Mouse (Mus musculus): Measurements from ENCODE around the gene Nav2.

The Nav2 gene

DNA sequence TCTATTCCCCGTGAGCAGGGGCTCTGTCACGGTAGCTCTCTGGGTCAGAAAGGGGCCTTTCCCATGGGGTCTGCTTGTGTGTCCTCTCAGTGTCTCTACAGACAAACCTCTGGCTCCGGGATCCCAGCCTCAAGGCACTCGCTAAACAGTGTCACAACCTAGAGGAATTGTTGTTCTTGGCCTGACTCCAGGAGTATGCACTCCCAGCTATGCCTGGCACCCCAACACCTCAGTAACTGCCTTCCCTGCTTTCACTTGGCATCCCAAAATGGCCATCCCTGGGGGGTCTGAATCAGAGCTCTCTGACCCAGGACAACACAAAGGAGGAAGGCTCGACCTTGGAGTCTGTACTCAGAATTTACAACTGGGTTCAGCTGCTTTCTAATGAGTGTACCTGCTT, 317.2 kb downstream of the Nav2 start:
- DNase-seq = no peak

DNA sequence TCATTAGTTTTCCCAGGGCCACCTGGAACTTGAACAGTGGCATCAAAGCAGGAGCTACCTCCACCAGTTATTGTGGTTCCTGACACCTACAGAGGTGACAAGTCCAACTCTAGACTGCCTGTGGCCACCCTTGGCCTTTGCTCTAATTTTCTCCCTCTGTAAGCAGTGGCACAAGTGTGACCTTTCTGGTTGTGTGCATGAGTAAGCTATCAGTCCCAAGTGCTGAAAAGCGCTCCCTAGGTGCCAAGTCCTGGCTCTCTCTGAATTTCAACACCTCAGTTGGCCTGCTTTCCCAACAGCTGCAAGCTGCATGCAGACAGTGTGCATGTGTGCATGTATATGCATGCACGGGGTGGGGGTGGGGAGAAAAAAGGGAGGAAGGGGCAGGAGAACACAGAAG, 324.5 kb downstream of the Nav2 start:
- DNase-seq = no peak

DNA sequence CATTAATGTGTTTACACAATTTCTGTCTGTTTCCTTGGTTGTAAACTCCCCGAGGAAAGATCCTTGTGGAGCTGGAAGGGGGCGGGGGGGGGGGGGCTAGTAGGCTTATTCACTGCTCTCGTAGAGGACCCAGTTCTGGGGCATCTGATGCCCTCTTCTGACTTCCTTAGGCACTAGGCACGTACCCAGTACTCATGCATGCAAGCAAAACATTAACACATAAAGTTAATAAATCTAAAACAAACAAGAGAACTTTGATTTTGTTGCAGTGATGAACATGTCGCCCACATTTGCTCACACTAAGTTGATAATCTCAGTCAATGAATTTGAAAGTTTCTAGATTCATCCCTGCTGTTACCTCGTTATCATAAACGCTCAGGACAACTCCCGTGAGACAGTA, 325.8 kb downstream of the Nav2 start:
- DNase-seq = no peak

DNA sequence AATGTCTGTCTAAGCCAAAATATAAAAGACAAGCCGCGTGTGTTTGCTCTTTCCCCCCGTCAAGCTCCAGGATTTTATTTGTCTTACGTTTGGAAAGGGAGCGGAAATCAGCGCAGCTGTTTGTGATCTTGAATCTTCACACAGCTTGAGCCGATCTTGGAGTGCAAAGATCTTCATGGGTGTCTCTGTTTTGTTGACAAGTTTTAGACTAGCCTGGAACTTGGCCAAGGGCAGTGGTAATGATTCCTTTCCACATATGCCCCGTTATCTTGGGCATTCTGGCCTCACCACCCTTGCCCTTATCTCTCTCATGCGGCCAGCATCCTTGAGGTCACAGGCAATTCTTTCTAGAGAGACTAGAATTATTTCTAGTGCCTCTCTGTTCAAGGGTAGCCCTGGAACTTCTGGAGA, 326.8 kb downstream of the Nav2 start:
- peak; percentile 44 for DNase-seq

DNA sequence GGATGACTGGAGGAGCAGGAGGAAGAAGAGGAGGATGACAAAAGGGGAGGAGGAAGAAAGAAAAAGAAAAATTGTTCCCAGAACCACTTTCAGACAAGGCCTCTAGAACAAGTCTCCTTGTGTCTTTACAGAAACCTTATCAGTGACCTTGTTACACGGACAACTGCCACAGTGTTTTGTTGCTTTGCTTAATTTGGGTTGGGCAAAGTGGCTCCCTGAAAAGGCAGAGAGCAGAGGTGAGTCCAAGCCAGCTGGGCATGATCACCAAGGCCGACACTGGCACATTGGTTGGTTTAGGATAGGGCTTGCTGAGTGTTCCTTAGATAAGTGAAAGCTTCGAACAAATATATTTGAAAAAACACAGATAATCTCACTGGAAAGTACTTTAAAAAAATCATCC, 327.3 kb downstream of the Nav2 start:
- no peak for DNase-seq

DNA sequence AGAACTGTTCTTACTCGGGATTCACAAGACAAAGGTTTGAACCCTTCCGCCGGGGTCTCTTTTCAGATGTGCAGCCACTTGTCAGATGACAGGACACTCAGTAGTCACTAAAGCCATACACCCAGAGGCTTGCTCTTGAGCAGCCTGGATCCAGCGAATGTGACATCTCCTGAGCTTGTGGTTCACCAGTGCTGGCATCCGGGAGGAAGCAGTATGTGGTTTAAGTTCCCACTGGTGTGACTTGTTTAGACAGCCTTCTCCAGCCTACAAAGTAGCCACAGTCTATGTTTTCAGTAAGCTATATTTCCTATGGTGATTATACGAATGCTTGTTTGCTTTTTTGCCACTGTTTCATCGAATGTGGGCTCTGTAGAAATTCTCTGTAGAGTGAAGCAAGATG, 331.9 kb downstream of the Nav2 start:
- no peak for DNase-seq

DNA sequence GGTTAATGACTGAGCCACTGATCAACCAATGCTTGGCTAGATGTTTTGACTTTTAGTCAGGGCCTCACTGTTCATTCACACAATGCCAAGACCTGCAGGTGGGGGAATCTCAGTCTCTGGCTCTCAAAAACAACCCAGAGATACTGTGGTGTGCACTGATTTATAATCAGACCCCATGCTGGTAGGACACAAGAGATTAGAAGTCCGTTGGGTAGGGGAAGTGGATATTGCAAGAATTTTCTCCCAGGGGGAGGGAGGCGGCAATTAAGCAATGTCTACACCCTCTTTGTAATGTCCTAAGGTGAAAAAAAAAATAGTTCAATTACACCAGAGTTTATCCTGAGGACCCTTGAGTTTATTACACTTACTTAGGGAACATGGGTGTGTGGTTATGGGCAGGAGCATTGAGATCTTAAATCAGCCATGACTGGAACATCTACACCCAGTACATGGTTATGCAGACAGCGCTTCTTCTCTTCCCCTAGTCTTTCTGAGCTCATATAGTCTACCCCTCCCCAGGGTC, 332.8 kb downstream of the Nav2 start:
- DNase-seq = no peak

DNA sequence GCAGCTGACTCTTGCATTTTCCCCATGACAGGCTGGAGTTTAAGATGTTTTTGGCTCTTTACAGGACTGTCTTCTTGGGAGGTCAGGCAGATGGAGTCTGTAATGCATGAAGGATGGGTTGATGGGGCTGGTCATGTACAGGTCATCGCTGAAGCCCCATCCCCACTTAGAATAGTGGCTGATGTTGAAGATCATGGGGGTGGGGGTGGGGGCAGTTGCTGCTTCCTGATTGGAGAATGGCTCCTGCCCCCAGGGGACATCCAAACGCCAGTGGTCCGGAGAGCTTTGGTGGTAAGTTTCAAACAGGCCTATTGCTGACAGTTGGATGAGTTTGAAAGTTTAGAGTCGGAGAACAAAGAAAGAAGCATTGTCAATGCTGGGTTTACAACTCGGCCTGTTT, 333.7 kb downstream of the Nav2 start:
- DNase-seq = no peak

DNA sequence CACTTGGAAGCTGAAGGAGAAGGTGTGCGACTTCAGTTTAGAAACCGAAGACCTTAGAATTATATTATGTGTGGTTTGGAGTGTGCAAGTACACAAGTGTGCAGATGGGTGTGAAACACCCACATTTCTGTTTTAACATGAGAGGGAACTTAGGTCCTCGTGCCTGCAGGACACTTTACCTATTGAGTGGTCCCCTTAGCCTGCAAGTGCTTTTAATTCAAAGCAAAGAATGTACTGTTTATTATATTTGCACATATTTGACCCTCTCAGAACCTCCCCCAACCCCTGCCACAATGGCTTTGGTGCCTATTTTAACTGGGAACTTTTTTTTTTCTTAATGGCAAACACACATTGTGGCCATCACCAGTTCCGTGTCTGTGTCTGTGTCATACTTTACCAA, 334.6 kb downstream of the Nav2 start:
- no peak for DNase-seq

DNA sequence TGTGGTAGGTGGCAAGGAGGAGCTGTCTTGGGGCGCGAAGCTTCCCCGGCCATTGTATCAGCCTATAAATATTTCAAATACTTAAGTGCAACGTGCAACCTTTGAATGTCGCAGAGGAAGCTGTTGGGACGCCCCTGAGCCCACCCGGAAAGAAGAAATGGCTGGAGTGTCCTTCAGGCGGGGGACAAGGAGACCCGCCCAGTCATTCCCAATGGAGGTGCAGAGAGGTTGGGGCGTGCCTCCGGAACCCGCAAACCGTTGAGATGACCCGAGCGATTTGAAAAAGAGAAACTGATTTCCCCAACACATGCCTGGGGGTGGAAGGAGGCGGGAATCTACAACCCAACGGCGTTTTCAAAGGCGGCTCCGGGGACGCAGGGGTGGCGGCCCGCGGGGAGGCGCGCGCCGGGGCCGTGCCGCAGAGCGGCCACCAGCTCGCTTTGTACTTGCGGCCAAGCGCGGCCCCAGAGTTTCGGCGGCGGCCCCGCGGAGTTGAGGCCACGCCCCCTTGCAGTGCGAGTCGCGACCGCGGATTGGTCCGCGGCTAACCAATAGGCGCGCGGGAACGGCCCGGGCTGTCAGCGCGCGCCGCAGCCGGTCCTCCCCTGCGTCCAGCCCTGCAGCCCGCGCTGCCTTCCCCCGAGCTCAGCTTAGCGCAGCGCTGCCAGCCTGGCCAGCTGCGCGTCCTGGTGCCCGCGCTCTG, 337.2 kb downstream of the Nav2 start:
- peak; percentile 95 for DNase-seq

DNA sequence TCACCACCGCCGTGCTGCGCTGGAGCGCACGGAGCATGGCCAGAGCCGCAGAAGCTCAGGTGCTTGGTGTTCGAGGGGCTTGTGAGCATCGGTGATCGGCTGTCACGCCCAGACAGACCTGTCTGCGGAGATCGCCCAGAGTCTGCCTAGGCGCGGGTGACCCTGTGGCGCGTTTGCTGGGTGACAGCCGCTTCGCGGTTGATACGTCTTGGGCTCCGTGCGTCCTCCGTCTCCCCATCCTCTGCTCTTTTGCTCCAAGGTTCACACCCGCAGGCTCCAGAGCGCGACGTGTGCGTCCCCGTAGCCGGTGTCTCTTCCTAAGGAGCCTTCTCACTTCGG, 337.7 kb downstream of the Nav2 start:
- DNase-seq = no peak

DNA sequence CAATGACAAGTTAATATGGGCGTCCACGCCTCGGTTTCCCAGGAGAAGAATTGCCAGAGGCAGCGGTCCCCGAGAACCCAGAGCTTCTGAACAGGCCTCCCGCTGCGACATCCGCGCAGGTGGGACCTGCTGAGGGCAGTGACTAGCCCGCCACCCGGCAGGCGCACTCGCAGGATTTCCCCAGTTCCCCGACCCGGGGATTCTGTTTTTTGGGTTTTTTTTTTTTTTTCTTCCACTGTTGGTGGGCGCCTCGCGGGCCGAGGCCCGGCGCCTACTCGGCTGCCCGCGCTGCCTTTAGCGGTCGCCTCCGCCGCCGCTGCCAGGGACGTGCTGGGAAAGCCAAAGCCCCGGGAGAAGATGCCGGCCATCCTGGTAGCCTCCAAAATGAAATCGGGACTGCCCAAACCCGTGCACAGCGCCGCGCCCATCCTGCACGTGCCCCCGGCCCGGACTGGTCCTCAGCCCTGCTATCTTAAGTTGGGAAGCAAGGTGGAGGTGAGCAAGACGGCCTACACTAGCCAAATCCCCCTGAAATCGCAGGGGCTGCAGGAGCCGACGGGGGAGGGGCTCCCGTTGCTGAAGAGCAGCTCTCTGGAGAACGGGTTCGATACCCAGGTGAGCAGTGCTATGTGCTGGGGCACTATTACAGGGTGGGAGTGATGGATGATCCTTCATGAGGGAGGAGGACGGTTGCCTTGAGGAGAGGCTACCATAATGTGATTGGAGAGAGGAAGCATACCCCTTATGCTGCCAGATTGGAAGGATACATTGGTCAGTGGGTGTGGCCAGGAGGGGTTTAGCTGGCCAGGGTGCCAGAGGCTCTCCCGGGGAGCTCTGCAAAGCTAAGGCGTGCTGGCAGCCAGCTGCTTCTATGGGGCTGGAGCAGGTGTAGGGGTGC, 338.3 kb downstream of the Nav2 start:
- DNase-seq = peak; percentile 20

DNA sequence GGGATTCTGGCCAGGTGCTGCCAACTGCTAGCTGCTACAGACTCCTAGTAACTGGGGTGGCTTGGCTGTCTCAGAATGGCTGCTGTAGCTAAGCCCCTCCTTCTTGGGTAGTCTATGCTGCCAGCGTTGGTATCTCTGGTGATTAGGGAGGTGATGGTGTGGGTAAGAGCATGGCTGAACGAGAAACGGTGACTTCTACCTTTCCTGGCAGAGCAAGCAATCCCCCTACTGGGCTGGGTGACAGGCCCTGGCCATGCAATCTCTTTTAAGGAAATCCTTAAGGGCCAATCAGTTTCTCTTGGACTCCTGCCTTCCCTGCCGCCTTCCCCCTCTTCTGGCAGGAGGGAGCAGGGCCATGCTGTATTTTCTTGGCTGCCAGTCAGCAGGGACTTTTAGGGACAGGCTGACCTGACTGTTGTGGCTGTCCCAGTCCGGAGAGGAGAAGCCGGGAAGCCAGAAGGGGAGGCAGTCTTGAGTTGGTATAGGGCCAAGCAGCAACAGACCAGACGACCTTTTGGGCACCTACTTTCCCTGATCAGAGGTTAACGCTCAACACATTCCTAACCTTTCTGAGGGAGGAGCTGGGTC, 339.3 kb downstream of the Nav2 start:
- DNase-seq = peak; percentile 87

DNA sequence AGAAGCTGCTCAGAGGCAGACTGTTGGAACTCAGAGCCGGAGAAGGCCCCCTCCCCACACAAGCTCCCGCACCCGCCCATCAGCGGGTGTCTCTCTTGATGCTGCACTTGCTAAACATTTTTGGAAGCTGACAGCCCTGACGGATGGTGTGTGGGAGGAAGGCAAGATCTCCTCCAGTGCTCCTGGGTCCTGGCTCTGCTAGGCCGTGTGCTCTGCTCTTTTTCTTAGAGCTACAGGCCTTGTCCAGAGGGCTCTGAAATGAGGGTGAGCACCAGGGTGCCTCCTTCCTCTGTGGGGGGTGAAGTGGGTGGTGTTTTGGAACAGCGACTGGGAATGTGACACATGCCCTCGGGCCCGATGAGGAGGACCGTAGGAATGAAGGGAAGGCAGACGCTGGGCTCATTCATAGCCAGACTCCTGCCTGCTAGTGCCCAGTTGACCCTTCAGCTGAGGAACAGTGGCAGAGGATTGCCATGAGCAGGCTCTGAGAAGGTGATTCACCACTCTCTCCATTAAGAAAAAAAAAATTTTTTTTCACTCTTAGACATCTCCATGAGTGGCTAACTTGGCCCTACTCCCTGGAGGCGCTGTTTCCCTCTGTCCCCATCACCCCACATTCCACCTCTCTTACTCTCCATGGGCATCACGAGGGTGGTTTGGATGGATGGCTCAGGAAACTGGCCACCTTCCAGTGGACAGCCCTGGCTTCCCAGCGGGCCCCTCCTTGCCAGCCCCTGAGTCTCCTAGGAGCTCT, 340.0 kb downstream of the Nav2 start:
- DNase-seq = peak; percentile 52

DNA sequence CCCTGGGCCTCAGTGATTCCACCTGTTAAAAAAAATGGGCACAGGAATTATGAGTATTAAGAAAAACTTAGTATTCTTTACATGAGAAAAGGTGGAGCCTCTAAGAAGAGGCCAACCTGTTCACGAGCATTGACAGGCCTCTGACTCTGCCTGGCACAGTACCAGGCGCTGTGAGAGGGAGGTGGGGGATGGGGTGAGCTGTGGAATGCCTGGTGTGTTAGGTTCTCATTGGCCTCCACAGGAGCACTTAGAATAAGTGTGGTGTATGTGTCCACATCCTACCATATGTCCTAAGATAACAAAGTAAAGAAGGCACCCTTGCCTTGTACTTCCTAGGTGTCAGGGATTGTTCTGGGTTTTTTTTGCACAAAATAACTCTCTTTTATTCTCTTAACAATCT, 340.9 kb downstream of the Nav2 start:
- DNase-seq = peak; percentile 31

DNA sequence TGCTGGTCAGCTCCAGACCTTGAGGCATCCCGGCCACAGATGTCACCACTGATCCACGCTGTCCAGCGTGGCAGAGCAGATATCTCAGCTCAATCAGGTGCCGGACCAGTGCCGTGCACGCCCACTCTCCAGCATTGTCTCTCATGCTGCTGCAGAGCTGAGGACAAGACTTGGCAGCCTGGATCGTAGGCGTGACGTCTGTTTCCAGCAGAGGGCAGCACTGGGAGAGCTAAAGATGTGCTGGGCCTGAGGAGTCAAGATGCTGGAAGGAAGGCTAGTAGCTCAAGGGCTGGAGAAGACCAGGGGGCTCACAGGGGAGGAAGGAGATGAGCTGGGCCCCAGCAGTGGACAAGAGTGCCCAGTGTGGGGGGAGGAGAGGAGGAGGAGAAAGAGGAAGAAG, 341.5 kb downstream of the Nav2 start:
- peak; percentile 92 for DNase-seq

DNA sequence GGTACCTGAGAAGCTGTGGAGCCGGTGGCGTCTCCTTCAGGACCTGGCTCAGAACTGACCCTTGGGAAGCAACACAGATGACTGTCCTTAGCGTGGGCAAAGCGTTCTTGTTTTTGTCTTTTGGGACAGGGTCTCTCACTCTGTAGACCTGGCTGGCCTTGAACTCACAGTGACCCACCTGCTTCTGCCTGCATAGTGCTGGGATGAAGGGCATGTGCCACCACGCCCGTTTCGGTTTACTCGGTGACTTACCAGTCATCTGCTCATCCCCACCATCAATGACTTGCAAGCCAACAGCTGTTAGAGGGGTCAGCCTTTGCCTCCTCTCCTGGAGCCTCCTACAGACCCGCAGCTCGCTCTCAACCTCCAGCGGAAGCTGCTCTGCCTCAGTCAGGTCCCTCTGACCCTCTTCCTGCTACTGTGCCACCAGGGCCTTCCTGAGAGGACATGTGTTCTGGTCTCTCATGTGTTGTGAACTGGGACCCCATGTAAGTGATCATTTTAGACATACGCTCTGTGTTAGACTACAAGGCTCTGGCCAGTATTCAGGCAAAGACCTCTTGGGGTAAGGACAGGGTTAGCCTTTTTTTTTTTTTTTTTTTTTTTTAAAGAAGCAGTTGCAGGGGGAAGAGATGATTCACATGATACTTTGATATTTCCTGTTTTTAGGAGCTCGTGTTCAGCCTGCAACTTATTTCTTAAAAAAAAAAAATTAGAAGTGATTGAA, 342.2 kb downstream of the Nav2 start:
- DNase-seq = no peak

DNA sequence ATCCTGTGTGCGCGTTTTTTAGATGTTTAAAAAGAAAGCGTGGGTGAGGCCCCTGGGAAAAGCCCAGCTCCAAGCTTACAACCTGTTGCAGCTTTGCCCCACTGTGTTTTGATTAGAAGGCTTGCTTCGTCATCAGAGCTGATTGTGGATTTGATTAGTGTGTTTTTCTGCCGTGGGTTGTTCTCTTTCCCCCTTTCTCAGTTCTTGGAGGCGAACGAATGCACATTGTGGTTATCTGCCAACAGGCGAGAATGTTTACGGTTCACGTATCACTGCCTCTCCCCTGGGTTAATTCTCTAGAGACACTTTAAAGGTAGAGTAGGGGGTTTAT, 342.8 kb downstream of the Nav2 start:
- no peak for DNase-seq

DNA sequence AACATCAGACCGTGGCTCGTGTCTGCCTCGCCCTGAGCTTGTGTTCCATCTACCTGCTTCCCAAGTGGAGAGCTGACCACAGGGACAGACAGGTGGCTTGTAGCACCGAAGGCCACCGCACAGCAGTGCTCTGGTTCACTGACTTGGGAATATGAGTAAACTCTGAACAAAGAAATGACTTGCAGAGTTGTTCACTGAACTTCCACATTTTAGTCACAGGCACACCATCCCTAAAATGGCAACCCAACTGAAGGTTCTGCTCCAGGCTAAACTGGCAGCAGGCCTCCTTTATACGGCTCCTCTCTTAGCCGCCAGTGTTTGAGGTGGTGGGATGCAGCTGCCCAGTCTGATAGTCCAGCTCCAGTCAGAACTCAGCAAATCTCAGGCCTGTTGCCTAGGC, 343.9 kb downstream of the Nav2 start:
- DNase-seq = no peak

DNA sequence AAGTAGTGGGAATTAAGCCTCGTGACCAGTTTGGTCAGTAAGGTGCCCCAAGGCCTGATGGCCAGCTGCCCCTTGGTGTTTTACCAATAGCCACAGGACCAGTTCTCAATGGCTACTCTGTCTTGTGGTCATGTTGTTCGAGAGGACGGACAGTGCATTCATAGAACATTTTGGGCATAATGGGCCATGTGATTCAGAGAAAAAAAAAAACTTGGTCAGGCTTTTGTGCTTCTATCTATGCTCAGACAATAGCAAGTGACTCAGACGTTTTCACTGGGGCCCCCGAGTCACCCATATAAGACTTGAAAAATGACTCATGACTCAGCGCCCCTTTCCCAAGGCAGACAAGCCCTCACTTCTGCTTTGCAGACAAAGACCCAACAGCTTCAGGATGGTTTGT, 344.4 kb downstream of the Nav2 start:
- no peak for DNase-seq

DNA sequence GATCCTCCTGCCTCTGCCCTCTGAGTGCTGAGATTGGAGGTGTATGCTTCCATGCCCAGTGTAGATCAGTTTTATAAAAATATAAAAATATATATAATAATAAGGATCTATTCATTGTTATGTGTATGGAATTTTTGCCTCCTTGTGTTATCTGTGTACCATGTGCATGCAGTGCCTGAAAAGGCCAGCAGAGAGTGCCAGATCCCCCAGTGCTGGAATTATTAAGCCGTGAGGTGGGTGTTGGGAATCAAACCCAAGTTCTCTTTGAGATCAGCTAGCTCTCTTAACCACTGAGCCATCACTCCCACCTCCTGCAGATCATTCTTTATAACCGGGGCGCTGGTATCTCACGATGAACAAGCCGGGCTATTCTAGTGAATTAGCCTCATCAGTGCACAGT, 346.5 kb downstream of the Nav2 start:
- DNase-seq = no peak

DNA sequence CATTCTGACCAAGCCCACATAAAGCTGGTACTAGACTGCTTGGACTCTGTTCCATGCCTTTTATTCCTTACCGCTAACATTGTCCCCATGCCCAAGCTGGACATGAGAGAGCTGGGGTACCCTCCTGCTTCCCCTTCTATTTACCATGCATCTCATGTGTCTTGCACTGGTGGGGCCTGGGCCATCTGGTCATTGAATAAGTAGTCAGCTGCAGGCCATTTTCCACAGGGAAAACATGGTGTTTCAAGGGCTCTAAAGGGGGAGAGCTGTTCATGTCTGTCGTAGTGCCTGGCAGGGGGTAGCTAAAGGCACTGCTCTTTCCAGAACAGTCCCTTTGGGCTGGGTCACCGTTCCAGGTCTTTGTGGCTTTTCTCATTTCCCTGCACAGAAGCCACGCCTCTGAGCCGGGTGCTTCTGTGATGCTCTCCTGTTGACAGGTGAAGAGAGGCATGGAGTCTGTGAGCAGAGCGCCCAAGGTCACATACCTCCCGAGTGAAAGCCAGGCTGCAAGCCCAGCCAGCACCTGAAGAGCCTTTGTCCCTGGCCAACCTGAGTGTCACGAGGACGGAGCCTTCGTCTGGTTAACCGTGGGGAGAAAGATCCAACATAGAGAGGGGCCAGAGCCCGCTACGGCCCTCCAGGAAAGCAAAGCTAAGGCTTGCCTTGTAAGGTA, 348.9 kb downstream of the Nav2 start:
- no peak for DNase-seq

All from lung, postnatal 10 days (tissue).